Mouse (Mus musculus): Measurements from ENCODE around the gene Frmd4b.

DNA sequence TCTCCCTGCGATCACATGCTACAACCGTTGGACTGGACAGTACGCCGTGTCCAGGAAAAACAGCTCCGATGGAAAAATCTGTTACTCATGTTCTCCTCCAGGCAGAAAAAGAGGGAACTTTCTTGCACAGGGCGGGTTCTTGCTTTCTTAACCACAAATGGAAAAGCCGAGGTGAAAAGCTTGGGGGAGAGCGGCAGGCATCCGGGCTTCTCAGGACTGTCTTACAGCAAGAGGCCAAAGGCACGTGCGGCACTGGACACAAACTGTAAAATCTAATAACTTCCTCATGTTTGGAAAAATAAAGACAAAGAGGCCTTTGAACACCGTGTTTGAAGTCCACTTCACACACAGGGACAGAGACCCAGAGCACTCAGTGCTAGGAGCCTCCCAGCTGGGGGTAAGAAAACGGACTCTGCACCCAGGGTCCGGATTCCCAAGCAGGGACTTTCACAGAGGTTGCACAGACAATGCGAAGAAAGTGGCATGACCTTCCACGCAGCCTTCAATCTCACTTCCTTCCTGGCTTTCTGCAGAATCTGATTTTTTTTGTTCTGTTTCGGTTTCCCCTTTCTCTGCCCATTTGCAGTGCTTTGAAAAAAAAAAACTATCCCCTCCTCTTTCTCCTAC is 153.3 kb downstream of the Frmd4b start:
- TF ChIP-seq ZC3H11A (IDR thresholded peaks at IDR 0.05; ENCODE audit: borderline replicate concordance, low read depth, low read length) (no peak), HCFC1 (IDR thresholded peaks at IDR 0.05; ENCODE audit: borderline replicate concordance, insufficient read depth, low read length) (no peak), MAFK (IDR thresholded peaks at IDR 0.05; ENCODE audit: insufficient read depth, low read depth, low read length) (no peak), CHD2 (IDR thresholded peaks at IDR 0.05; ENCODE audit: low read depth, low read length) (no peak)
